Mouse (Mus musculus): ENCODE data around the gene Msx1. TPM values are rescaled to one million over a fixed set of nuclear protein-coding genes. Genes with fewer than 3 reads are reported as not detected.
"Not testable (repeated sequence)": the region's sequence is repeated elsewhere in the genome, so short reads cannot be mapped to it uniquely, and the experiment has no call there.

The Msx1 gene
- polyA plus RNA-seq, 1 experiment from 2014 or later, result 2.0 TPM

DNA sequence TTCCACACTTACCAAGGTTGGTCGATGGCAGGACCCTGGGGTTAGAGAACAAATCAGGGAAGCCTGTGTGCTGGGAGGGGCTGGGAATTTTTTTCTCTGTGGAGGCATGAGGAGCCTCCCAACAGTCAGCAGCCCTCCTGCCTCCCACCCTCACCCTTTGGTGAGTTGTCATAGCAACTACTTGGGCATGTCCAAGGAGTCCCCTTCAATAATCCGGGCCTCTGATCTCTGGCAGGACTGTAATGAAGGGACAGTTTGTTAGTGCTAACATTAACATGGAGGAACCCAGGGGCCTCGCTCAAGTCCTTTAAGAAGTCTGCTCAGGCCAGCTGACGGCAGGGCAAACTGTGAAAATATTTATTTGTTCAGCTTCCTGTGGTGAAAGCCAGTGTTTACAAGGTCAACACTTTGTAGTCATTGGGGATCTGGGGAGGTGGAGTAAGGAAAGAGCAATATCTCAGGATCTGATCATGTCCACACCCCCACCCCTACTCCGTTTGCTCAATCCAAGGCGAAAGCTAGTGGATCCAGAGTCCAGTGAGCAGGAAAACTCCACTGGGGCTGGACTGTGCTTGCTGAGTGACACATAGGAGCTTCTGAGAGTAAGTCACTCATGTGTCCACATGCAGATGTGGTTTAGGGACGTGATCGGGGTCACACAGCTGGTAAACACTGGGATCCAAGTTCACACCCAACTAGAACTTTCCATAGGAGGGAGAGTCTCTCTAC lies 24.8 kb upstream of the Msx1 start:
- H3K36me3 ChIP-seq (ENCODE audit: control insufficient read depth, insufficient read depth, low read length), result no peaks in the 10 kb centered on the region
- no peaks in the 10 kb centered on the region for H3K9me3 ChIP-seq (replicated peaks; ENCODE audit: control insufficient read depth, low read length)
- no peak overlapping the region for H3K9ac ChIP-seq (ENCODE audit: low read length)
- H3K4me1 ChIP-seq (ENCODE audit: control insufficient read depth, insufficient read depth, low read length), result no peaks in the 10 kb centered on the region
- H3K4me3 ChIP-seq (replicated peaks; ENCODE audit: low read length), result no peak overlapping the region
- no peak overlapping the region for H3K27ac ChIP-seq (ENCODE audit: low read length)
- H3K27me3 ChIP-seq (ENCODE audit: control insufficient read depth, insufficient read depth, low read length), result no peaks in the 10 kb centered on the region; the same call in 1 of the 2 replicates
- WGBS, result 34% methylated on average over 8 of the region's 8 CpGs
- no peak for ATAC-seq (ENCODE audit: insufficient read depth, low FRiP score)
- H3K4me2 ChIP-seq (ENCODE audit: low read depth, low read length), result no peak overlapping the region

GRCm38 (mm10) chr5:37836267-37836646 lies 11.9 kb upstream of the Msx1 start:
- WGBS, result 52% methylated on average over 3 of the region's 3 CpGs

DNA sequence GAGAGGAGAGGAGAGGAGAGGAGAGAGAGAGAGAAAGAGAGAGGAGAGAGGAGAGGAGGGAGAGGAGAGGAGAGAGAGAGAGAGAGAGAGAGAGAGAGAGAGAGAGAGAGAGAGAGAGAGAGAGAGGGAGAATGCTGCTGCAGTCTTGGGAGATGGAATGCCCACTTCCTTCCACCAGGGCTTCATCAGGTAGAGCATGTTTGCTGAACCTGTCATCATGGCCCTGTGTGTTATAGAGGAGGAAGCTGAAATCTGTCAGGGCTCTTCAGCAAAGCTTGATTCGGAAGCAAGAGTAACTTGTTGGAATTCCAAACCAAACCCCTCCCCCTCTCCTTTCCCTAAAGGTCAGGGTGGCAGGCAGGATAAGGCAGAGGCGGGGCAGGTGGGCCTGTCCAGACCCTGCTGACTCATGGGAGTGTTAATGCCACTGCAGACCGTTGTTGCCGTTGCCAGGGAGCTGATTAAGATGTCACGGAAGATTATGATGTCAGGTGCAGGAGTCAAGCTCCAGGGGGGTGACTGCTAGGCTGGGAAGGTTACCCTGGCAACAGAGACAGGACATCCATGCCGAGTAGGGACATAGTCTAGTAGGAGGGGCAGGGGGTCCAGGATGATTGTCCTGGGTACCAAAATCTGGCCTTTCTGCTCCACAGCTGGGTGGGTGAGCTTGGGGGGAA lies 11.3 kb upstream of the Msx1 start:
- Histone ChIP-seq H3K4me3 (replicated peaks; ENCODE audit: low read length) (no peak overlapping the region), H3K27me3 (ENCODE audit: control insufficient read depth, insufficient read depth, low read length) (peaks cover 77% of the 10 kb centered on the region), H3K9ac (ENCODE audit: low read length) (no peak overlapping the region), H3K4me1 (ENCODE audit: control insufficient read depth, insufficient read depth, low read length) (no peaks in the 10 kb centered on the region), H3K36me3 (ENCODE audit: control insufficient read depth, insufficient read depth, low read length) (no peaks in the 10 kb centered on the region), H3K9me3 (replicated peaks; ENCODE audit: control insufficient read depth, low read length) (no peaks in the 10 kb centered on the region), H3K27ac (ENCODE audit: low read length) (no peak overlapping the region), H3K4me2 (ENCODE audit: low read depth, low read length) (no peak overlapping the region)
- ATAC-seq (ENCODE audit: insufficient read depth, low FRiP score), result no peak
- 6% methylated on average over 6 of the region's 6 CpGs for WGBS

More at GRCm38 (mm10) chr5:37836267-37836646, 11.9 kb upstream of the Msx1 start:
- no peak overlapping the region for H3K4me2 ChIP-seq (ENCODE audit: low read depth, low read length)
- H3K27ac ChIP-seq (ENCODE audit: low read length), result no peak overlapping the region
- H3K36me3 ChIP-seq (ENCODE audit: control insufficient read depth, insufficient read depth, low read length), result no peaks in the 10 kb centered on the region
- H3K9ac ChIP-seq (ENCODE audit: low read length), result no peak overlapping the region
- no peak overlapping the region for H3K4me3 ChIP-seq (replicated peaks; ENCODE audit: low read length)
- no peaks in the 10 kb centered on the region for H3K9me3 ChIP-seq (replicated peaks; ENCODE audit: control insufficient read depth, low read length)
- H3K27me3 ChIP-seq (ENCODE audit: control insufficient read depth, insufficient read depth, low read length), result peaks cover 72% of the 10 kb centered on the region
- no peaks in the 10 kb centered on the region for H3K4me1 ChIP-seq (ENCODE audit: control insufficient read depth, insufficient read depth, low read length)
- no peak for ATAC-seq (ENCODE audit: insufficient read depth, low FRiP score)

- no peak overlapping the region for H3K4me2 ChIP-seq (ENCODE audit: low read depth, low read length)
- ATAC-seq (ENCODE audit: insufficient read depth, low FRiP score), result no peak
- 14% methylated on average over 6 of the region's 6 CpGs for whole genome bisulfite sequencing
Observed at GRCm38 (mm10) chr5:37832766-37833165, 8.4 kb upstream of the Msx1 start.

DNA sequence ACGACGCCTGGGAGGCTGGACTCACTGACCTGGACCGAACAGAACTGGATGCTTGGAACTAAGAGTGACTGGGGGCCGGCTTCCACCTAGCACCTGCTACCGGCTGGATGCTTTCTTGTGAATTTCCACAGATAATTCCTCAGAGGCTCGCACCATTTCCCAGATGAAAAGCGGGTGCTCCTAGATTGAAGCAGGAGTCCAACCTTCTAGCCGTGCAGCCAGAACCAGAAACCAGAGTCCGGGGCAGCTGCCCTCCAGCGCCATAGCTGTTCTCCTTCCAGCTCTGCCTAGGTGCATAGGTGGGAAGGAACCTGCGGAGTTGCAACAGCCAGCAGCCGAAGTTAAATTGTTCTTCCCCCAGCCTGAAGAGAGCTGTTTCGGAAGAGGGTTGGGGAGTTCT lies 7.6 kb upstream of the Msx1 start:
- WGBS, result 5% methylated on average over 13 of the region's 13 CpGs
- no peak overlapping the region for H3K4me3 ChIP-seq (replicated peaks; ENCODE audit: low read length)
- no peak overlapping the region for H3K9ac ChIP-seq (ENCODE audit: low read length)
- H3K36me3 ChIP-seq (ENCODE audit: control insufficient read depth, insufficient read depth, low read length), result no peaks in the 10 kb centered on the region
- H3K27ac ChIP-seq (ENCODE audit: low read length), result no peak overlapping the region
- 0 out of 2 replicates have a peak, but pooled peaks cover 5% of the 10 kb centered on the region for H3K9me3 ChIP-seq (replicated peaks; ENCODE audit: control insufficient read depth, low read length)
- no peak overlapping the region for H3K4me2 ChIP-seq (ENCODE audit: low read depth, low read length)
- no peak for ATAC-seq (ENCODE audit: insufficient read depth, low FRiP score)
- H3K27me3 ChIP-seq (ENCODE audit: control insufficient read depth, insufficient read depth, low read length), result peaks cover 90% of the 10 kb centered on the region
- H3K4me1 ChIP-seq (ENCODE audit: control insufficient read depth, insufficient read depth, low read length), result no peaks in the 10 kb centered on the region

More at GRCm38 (mm10) chr5:37832766-37833165, 8.4 kb upstream of the Msx1 start:
- Histone ChIP-seq H3K9me3 (replicated peaks; ENCODE audit: control insufficient read depth, low read length) (0 out of 2 replicates have a peak, but pooled peaks cover 5% of the 10 kb centered on the region), H3K9ac (ENCODE audit: low read length) (no peak overlapping the region), H3K36me3 (ENCODE audit: control insufficient read depth, insufficient read depth, low read length) (no peaks in the 10 kb centered on the region), H3K27me3 (ENCODE audit: control insufficient read depth, insufficient read depth, low read length) (peaks cover 90% of the 10 kb centered on the region), H3K27ac (ENCODE audit: low read length) (no peak overlapping the region), H3K4me3 (replicated peaks; ENCODE audit: low read length) (no peak overlapping the region), H3K4me1 (ENCODE audit: control insufficient read depth, insufficient read depth, low read length) (no peaks in the 10 kb centered on the region)

DNA sequence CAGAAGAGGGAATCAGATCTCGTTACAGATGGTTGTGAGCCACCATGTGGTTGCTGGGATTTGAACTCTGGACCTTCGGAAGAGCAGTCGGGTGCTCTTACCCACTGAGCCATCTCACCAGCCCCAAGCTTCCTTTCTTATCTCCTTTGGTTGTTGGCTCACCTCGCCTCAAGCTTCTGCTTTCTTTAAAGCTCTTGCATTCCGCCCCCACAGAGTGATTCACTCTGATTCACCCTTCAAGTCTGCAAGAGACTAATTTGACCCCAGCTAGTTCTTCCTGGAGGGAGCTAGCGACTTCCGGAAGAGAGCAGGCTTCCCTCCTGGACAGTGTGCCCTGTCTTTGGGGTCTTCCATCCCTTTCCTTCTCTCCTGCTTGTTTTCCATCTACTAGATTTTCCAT lies 6.1 kb upstream of the Msx1 start:
- not testable (repeated sequence) for H3K36me3 ChIP-seq (ENCODE audit: control insufficient read depth, insufficient read depth, low read length); H3K9ac ChIP-seq (ENCODE audit: low read length); H3K4me1 ChIP-seq (ENCODE audit: control insufficient read depth, insufficient read depth, low read length); H3K9me3 ChIP-seq (replicated peaks; ENCODE audit: control insufficient read depth, low read length); H3K4me2 ChIP-seq (ENCODE audit: low read depth, low read length); ATAC-seq (ENCODE audit: insufficient read depth, low FRiP score); H3K27ac ChIP-seq (ENCODE audit: low read length); H3K4me3 ChIP-seq (replicated peaks; ENCODE audit: low read length)
- WGBS, result 12% methylated on average over 6 of the region's 7 CpGs
- peaks cover 95% of the 10 kb centered on the region for H3K27me3 ChIP-seq (ENCODE audit: control insufficient read depth, insufficient read depth, low read length)

GRCm38 (mm10) chr5:37829926-37830325 lies 5.5 kb upstream of the Msx1 start:
- peaks cover 97% of the 10 kb centered on the region for H3K27me3 ChIP-seq (ENCODE audit: control insufficient read depth, insufficient read depth, low read length)
- WGBS, result 9% methylated on average over 4 of the region's 4 CpGs
- no peaks in the 10 kb centered on the region for H3K36me3 ChIP-seq (ENCODE audit: control insufficient read depth, insufficient read depth, low read length)
- H3K4me1 ChIP-seq (ENCODE audit: control insufficient read depth, insufficient read depth, low read length), result no peaks in the 10 kb centered on the region
- H3K4me3 ChIP-seq (replicated peaks; ENCODE audit: low read length), result no peak overlapping the region
- H3K4me2 ChIP-seq (ENCODE audit: low read depth, low read length), result no peak overlapping the region
- ATAC-seq (ENCODE audit: insufficient read depth, low FRiP score), result no peak
- H3K27ac ChIP-seq (ENCODE audit: low read length), result no peak overlapping the region
- H3K9ac ChIP-seq (ENCODE audit: low read length), result no peak overlapping the region
- H3K9me3 ChIP-seq (replicated peaks; ENCODE audit: control insufficient read depth, low read length), result 0 out of 2 replicates have a peak, but pooled peaks cover 5% of the 10 kb centered on the region

- Histone ChIP-seq H3K36me3 (ENCODE audit: control insufficient read depth, insufficient read depth, low read length) (no peaks in the 10 kb centered on the region), H3K9me3 (replicated peaks; ENCODE audit: control insufficient read depth, low read length) (0 out of 2 replicates have a peak, but pooled peaks cover 5% of the 10 kb centered on the region), H3K27ac (ENCODE audit: low read length) (no peak overlapping the region), H3K4me2 (ENCODE audit: low read depth, low read length) (no peak overlapping the region), H3K27me3 (ENCODE audit: control insufficient read depth, insufficient read depth, low read length) (peaks cover 96% of the 10 kb centered on the region), H3K4me3 (replicated peaks; ENCODE audit: low read length) (no peak overlapping the region), H3K4me1 (ENCODE audit: control insufficient read depth, insufficient read depth, low read length) (peaks cover under 1% of the 10 kb centered on the region; the same call in 1 of the 2 replicates), H3K9ac (ENCODE audit: low read length) (no peak overlapping the region)
- WGBS, result 4% methylated on average over 10 of the region's 10 CpGs
- ATAC-seq (ENCODE audit: insufficient read depth, low FRiP score), result no peak
Observed at GRCm38 (mm10) chr5:37829296-37829670, 4.9 kb upstream of the Msx1 start.

DNA sequence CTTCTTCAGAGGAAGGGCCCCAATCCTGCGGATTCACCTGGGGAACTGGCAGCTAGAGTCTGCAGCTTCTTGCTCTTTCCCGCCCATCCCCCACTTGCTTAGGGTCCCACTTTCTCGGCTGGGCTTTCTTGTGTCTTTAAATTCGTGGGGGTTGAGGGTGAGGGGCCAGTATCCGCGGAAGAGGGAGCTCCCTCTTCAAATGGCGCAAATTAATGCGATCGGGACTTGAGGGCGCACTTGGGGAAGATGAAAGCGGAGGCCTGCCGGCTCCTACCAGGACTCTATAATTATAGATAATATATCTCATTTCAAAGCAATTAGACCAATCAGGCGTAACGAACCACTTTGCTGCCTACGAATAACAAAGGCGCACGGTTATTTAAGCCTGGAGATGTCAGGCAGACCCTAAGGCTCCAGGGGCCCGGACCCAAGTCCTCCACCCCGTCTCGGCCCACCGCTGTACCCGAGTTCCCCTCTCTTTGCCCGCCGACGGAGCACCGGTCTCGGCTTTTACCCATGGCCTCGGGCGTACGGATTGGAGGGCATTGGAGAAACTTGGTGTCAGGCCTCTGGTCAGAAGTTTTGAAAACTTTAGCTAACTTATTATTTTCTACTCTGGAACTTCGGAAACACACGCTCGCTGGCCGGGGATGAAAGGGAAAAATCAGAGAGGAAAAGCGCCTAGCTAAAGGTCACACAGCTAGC lies 4.4 kb upstream of the Msx1 start:
- Histone ChIP-seq H3K36me3 (ENCODE audit: control insufficient read depth, insufficient read depth, low read length) (no peaks in the 10 kb centered on the region), H3K9me3 (replicated peaks; ENCODE audit: control insufficient read depth, low read length) (0 out of 2 replicates have a peak, but pooled peaks cover 5% of the 10 kb centered on the region), H3K4me1 (ENCODE audit: control insufficient read depth, insufficient read depth, low read length) (peaks cover 6% of the 10 kb centered on the region), H3K4me2 (ENCODE audit: low read depth, low read length) (no peak overlapping the region), H3K27ac (ENCODE audit: low read length) (no peak overlapping the region), H3K4me3 (replicated peaks; ENCODE audit: low read length) (no peak overlapping the region), H3K27me3 (ENCODE audit: control insufficient read depth, insufficient read depth, low read length) (peaks cover 96% of the 10 kb centered on the region), H3K9ac (ENCODE audit: low read length) (no peak overlapping the region)
- no peak for ATAC-seq (ENCODE audit: insufficient read depth, low FRiP score)
- WGBS, result 3% methylated on average over 35 of the region's 35 CpGs

All from stomach, embryonic 16.5 days (tissue).